In genomic region chr4:54767506-54768200, GRCm38 (mm10) we compare ENCODE assay signal across 23 mouse cellular contexts.
DNase-seq lines count a peak whose midpoint lies in the region; ATAC-seq and TF ChIP-seq lines count a peak whose summit lies in the region.
"Had no signal": no experiment of that assay in that cellular context is flagged by ENCODE, and none has a peak within 500 bp of the region (broad histone marks: within the 10 kb centered on the region; RNA-seq: fewer than 3 reads in every experiment).

No protein-coding gene starts in this region.

- no peaks in the 10 kb centered on the region for H3K36me3 ChIP-seq in heart, adult 2 months (ENCODE audit: control insufficient read depth, insufficient read depth, low read length)
- H3K36me3 ChIP-seq: embryonic facial prominence, embryonic 13.5 days; heart, embryonic 15.5 days; limb, embryonic 12.5 days; liver, embryonic 12.5 days; midbrain, embryonic 15.5 days had no signal

- no peak overlapping the region for H3K27ac ChIP-seq in heart, adult 2 months
- H3K27ac ChIP-seq: embryonic facial prominence, embryonic 13.5 days; heart, embryonic 15.5 days; limb, embryonic 12.5 days; liver, embryonic 12.5 days; midbrain, embryonic 15.5 days had no signal

- no peak overlapping the region for H3K9ac ChIP-seq in heart, adult 2 months (ENCODE audit: low read depth, low read length)
- H3K9ac ChIP-seq: embryonic facial prominence, embryonic 13.5 days; heart, embryonic 15.5 days; limb, embryonic 12.5 days; liver, embryonic 12.5 days; midbrain, embryonic 15.5 days had no signal

- peak; percentile 99 for ATAC-seq in Patski
- ATAC-seq: CD4-positive, CD25-positive, alpha-beta regulatory T cell, adult 4 months; liver, embryonic 12.5 days; midbrain, embryonic 15.5 days had no signal

- H3K79me2 ChIP-seq in heart, adult 2 months (replicated peaks; ENCODE audit: control insufficient read depth, insufficient read depth, low read length) = no peaks in the 10 kb centered on the region

- intact Hi-C loops in heart, adult 2 months (cut with DNase I) = no loop called here

- CTCF ChIA-PET in Patski (lab: Charles Lee) = interaction anchor here (1.9 kb wide), 1 partner anchor 9 kb away, joined by 5 read pairs; no protein-coding TSS in a partner anchor

- POLR2A ChIA-PET in Patski (lab: Charles Lee) = no interaction called here

- WGBS in heart, adult 2 months = 56% methylated on average over 8 of the region's 8 CpGs

- no peak for TF ChIP-seq POLR2A in heart, adult 2 months (IDR thresholded peaks at IDR 0.05; ENCODE audit: insufficient read depth, low read depth, low read length)

- DNase-seq in heart, adult 11 months = peak; percentile 45
- no peak for DNase-seq in heart, adult 2 months
- DNase-seq in Patski (ENCODE audit: low read depth, low spot score) = no peak
- peak; percentile 58 for DNase-seq in embryo, embryonic 11 days
- DNase-seq in forelimb bud, embryonic 11.5 days (ENCODE audit: low read depth, low spot score) = peak; percentile 67
- no peak for DNase-seq in kidney, postnatal 4 days
- DNase-seq in neural tube, embryonic 10.5 days (ENCODE audit: extremely low spot score, low spot score) = no peak
- no peak for DNase-seq in kidney, postnatal 14 days
- DNase-seq: adrenal gland, adult 2 months; cerebellum, adult 18-20 months; cerebellum, postnatal 14 days; gastrocnemius, postnatal 36 days; kidney, adult 18-20 months; lung, adult 2 months; lung, postnatal 14 days; thymus, postnatal 14 days had no signal

- TF ChIP-seq CTCF in heart, adult 2 months (IDR thresholded peaks at IDR 0.05) = no peak
- no peak for TF ChIP-seq CTCF in Patski (IDR thresholded peaks at IDR 0.05)

- no peak overlapping the region for H3K4me3 ChIP-seq in heart, adult 2 months
- H3K4me3 ChIP-seq: embryonic facial prominence, embryonic 13.5 days; heart, embryonic 15.5 days; limb, embryonic 12.5 days; liver, embryonic 12.5 days; midbrain, embryonic 15.5 days; myocyte had no signal

- no peaks in the 10 kb centered on the region; the same call in 1 of the 2 replicates for H3K4me1 ChIP-seq in heart, adult 2 months (ENCODE audit: control insufficient read depth, insufficient read depth, low read length)
- H3K4me1 ChIP-seq: heart, embryonic 15.5 days; liver, embryonic 12.5 days; midbrain, embryonic 15.5 days had no signal

- in situ Hi-C loops in Patski (cut with MboI; ENCODE audit: low pct_unique_long_range_greater_than_20kb) = no loop called here

- no peaks in the 10 kb centered on the region for H3K27me3 ChIP-seq in heart, adult 2 months (ENCODE audit: control insufficient read depth, insufficient read depth, low read length)
- no peaks in the 10 kb centered on the region for H3K27me3 ChIP-seq in Patski
- H3K27me3 ChIP-seq: embryonic facial prominence, embryonic 13.5 days; heart, embryonic 15.5 days; limb, embryonic 12.5 days; liver, embryonic 12.5 days; midbrain, embryonic 15.5 days had no signal

- no peak for TF ChIP-seq EP300 in heart, adult 2 months (IDR thresholded peaks at IDR 0.05; ENCODE audit: insufficient read depth, low read depth, low read length)

Comparison
In these comparisons a context has a peak if more than half of its experiments do, and no peak if none do; other contexts are left out.
1. DNase-seq: peak in heart, adult 11 months (single experiment), embryo, embryonic 11 days (single experiment) and forelimb bud, embryonic 11.5 days (single experiment); none in heart, adult 2 months (0 of 2), Patski (single experiment), kidney, postnatal 4 days (0 of 2), neural tube, embryonic 10.5 days (single experiment) and kidney, postnatal 14 days (single experiment).